ENCODE assay signal across 22 mouse cellular contexts in genomic region chr16:92753944-92754343, GRCm38 (mm10).
DNase-seq lines count a peak whose midpoint lies in the region; ATAC-seq and TF ChIP-seq lines count a peak whose summit lies in the region.
"Had no signal": no experiment of that assay in that cellular context is flagged by ENCODE, and none has a peak within 500 bp of the region (broad histone marks: within the 10 kb centered on the region; RNA-seq: fewer than 3 reads in every experiment).

No protein-coding gene starts in this region.

- no peak overlapping the region for H3K9ac ChIP-seq in midbrain, embryonic 11.5 days (ENCODE audit: low read length)
- H3K9ac ChIP-seq in midbrain, embryonic 13.5 days (replicated peaks) = no peak overlapping the region
- H3K9ac ChIP-seq: embryonic facial prominence, embryonic 12.5 days; embryonic facial prominence, embryonic 15.5 days; forebrain, postnatal 0 days; hindbrain, embryonic 12.5 days had no signal

- H3K36me3 ChIP-seq in midbrain, embryonic 11.5 days (ENCODE audit: control insufficient read depth, insufficient read depth, low read length) = no peaks in the 10 kb centered on the region
- H3K36me3 ChIP-seq in midbrain, embryonic 13.5 days = no peaks in the 10 kb centered on the region
- H3K36me3 ChIP-seq: embryonic facial prominence, embryonic 12.5 days; embryonic facial prominence, embryonic 15.5 days; hindbrain, embryonic 12.5 days had no signal

- intact Hi-C loops in left cerebral cortex, adult 2 months (cut with DNase I) = no loop called here

- H3K4me2 ChIP-seq in midbrain, embryonic 11.5 days = no peak overlapping the region
- no peak overlapping the region for H3K4me2 ChIP-seq in midbrain, embryonic 13.5 days (replicated peaks)
- H3K4me2 ChIP-seq: embryonic facial prominence, embryonic 12.5 days; embryonic facial prominence, embryonic 15.5 days; heart, embryonic 11.5 days; hindbrain, embryonic 12.5 days had no signal

- no peak overlapping the region for H3K4me3 ChIP-seq in midbrain, embryonic 11.5 days (ENCODE audit: low read depth, low read length)
- H3K4me3 ChIP-seq in midbrain, embryonic 13.5 days (replicated peaks) = no peak overlapping the region
- H3K4me3 ChIP-seq in left cerebral cortex, adult 2 months = no peak overlapping the region
- H3K4me3 ChIP-seq: embryonic facial prominence, embryonic 12.5 days; embryonic facial prominence, embryonic 15.5 days; gastrocnemius, adult 2 months; hindbrain, embryonic 12.5 days had no signal

- no peak for TF ChIP-seq CTCF in left cerebral cortex, adult 2 months (IDR thresholded peaks at IDR 0.05)

- WGBS in midbrain, embryonic 11.5 days = 94% methylated on average over 3 of the region's 3 CpGs
- 94% methylated on average over 3 of the region's 3 CpGs for WGBS in midbrain, embryonic 13.5 days

- H3K27ac ChIP-seq in midbrain, embryonic 11.5 days (ENCODE audit: low read depth, low read length) = no peak overlapping the region
- H3K27ac ChIP-seq in midbrain, embryonic 13.5 days = no peak overlapping the region
- H3K27ac ChIP-seq in left cerebral cortex, adult 2 months = no peak overlapping the region
- H3K27ac ChIP-seq: embryonic facial prominence, embryonic 12.5 days; embryonic facial prominence, embryonic 15.5 days; gastrocnemius, adult 2 months; hindbrain, embryonic 12.5 days had no signal

- no peak for ATAC-seq in midbrain, embryonic 11.5 days (ENCODE audit: low FRiP score)
- no peak for ATAC-seq in midbrain, embryonic 13.5 days
- no peak for ATAC-seq in megakaryocyte progenitor cell, adult 5-6 weeks (replicated peaks; ENCODE audit: poor library complexity)
- ATAC-seq: forebrain, embryonic 14.5 days; forebrain, postnatal 0 days; Patski had no signal

- H3K27me3 ChIP-seq in midbrain, embryonic 11.5 days (ENCODE audit: control insufficient read depth, insufficient read depth, low read length) = no peaks in the 10 kb centered on the region
- H3K27me3 ChIP-seq in midbrain, embryonic 13.5 days = no peaks in the 10 kb centered on the region
- H3K27me3 ChIP-seq: embryonic facial prominence, embryonic 12.5 days; embryonic facial prominence, embryonic 15.5 days; hindbrain, embryonic 12.5 days; Patski had no signal

- peak; percentile 23 for DNase-seq in midbrain, embryonic 11.5 days (ENCODE audit: low spot score, missing footprints)
- peak; percentile 47 for DNase-seq in thymus, postnatal 10 days (ENCODE audit: low spot score in 2 of 2)
- no peak for DNase-seq in thymus, adult 18-20 months
- peak; percentile 41 to 55 for DNase-seq in thymus, postnatal 36 days
- no peak for DNase-seq in left cerebral cortex, adult 2 months (ENCODE audit: extremely low spot score in 1 of 2, low spot score in 2 of 2)
- DNase-seq: adrenal gland, postnatal 10 days; cerebellum, adult 11 months; cerebellum, adult 2 months; cerebellum, adult 9-11 months; cerebellum, postnatal 25 days; forebrain, postnatal 0 days; gastrocnemius, adult 2 months; gastrocnemius, postnatal 14 days; heart, adult 11 months had no signal

- H3K4me1 ChIP-seq in midbrain, embryonic 11.5 days (ENCODE audit: control insufficient read depth, insufficient read depth, low read length) = no peaks in the 10 kb centered on the region
- no peaks in the 10 kb centered on the region for H3K4me1 ChIP-seq in midbrain, embryonic 13.5 days (replicated peaks)
- H3K4me1 ChIP-seq: hindbrain, embryonic 12.5 days had no signal

- H3K9me3 ChIP-seq in midbrain, embryonic 11.5 days (ENCODE audit: control insufficient read depth, low read length) = no peaks in the 10 kb centered on the region
- H3K9me3 ChIP-seq in midbrain, embryonic 13.5 days = no peaks in the 10 kb centered on the region
- H3K9me3 ChIP-seq: embryonic facial prominence, embryonic 12.5 days; embryonic facial prominence, embryonic 15.5 days; hindbrain, embryonic 12.5 days had no signal

Comparison
In these comparisons a context has a peak if more than half of its experiments do, and no peak if none do; other contexts are left out.
1. DNase-seq: peak in midbrain, embryonic 11.5 days (single experiment), thymus, postnatal 10 days (2 of 2) and thymus, postnatal 36 days (2 of 2); none in thymus, adult 18-20 months (0 of 2) and left cerebral cortex, adult 2 months (0 of 2).